Mouse (Mus musculus) liver, embryonic 14.5 days (tissue): ENCODE results near the gene Omp. TPM values are rescaled to one million over a fixed set of nuclear protein-coding genes. Genes with fewer than 3 reads are reported as not detected.

Experiments
- ATAC-seq: fragments of 200-750 bp; cut with Nextera tagmentation; 2 replicates; pipeline ENCODE4 v1.8.0; 2017; ENCODE audit warnings: moderate number of reproducible peaks, mild to moderate bottlenecking, moderate library complexity; ENCODE audit not compliant: insufficient read depth
- DNase-seq, 3 experiments: peaks; one replicate each; pipeline ENCODE4 v3.0.0-alpha.2; 2012 to 2013; ENCODE audit warnings: low read depth in 3 of 3, low spot score in 3 of 3
- H3K27ac ChIP-seq: fragments of 300-500 bp; sonication (generic); 2 replicates; pipeline ENCODE4 v1.5.1; 2014; ENCODE audit warnings: moderate library complexity, mild to moderate bottlenecking, control low read depth, inconsistent platforms
- H3K27me3 ChIP-seq: fragments of 300-500 bp; sonication (generic); 2 replicates; pipeline ENCODE4 v1.6.1; 2014; ENCODE audit warnings: mild to moderate bottlenecking, low read length, moderate library complexity; ENCODE audit not compliant: control insufficient read depth, insufficient read depth
- H3K36me3 ChIP-seq: fragments of 300-500 bp; sonication (generic); replicated peaks from 2 replicates; pipeline ENCODE4 v1.6.1; 2014; ENCODE audit warnings: low read depth; ENCODE audit not compliant: control insufficient read depth, insufficient read depth
- H3K4me1 ChIP-seq, 2 experiments: fragments of 200-500 bp in 1 of 2; fragments of 300-500 bp in 1 of 2; sonication (generic) in 1 of 2; replicated peaks; 2 replicates each; pipeline ENCODE4 v1.6.1; 2012 to 2014; ENCODE audit warnings: antibody characterized with exemption in 1 of 2, inconsistent platforms in 1 of 2, low read length in 1 of 2; ENCODE audit not compliant: control insufficient read depth in 2 of 2, insufficient read depth in 2 of 2
- H3K4me2 ChIP-seq: fragments of 300-500 bp; sonication (generic); 2 replicates; pipeline ENCODE4 v1.6.1; 2014; ENCODE audit warnings: low read depth, mild to moderate bottlenecking, control low read depth, moderate library complexity
- H3K4me3 ChIP-seq, 2 experiments: fragments of 200-500 bp in 1 of 2; fragments of 300-500 bp in 1 of 2; sonication (generic) in 1 of 2; 2 replicates each; pipeline ENCODE4 v1.5.1; 2012 to 2014; ENCODE audit warnings: low read depth in 2 of 2, low read length in 2 of 2, mild to moderate bottlenecking in 2 of 2, control low read depth in 1 of 2, inconsistent platforms in 1 of 2, moderate library complexity in 1 of 2; ENCODE audit not compliant: insufficient read depth in 1 of 2
- H3K9ac ChIP-seq: fragments of 300-500 bp; sonication (generic); replicated peaks from 2 replicates; pipeline ENCODE4 v1.6.1; 2014; ENCODE audit warnings: mild to moderate bottlenecking, control low read depth, moderate library complexity
- H3K9me3 ChIP-seq: fragments of 300-500 bp; sonication (generic); 2 replicates; pipeline ENCODE4 v1.6.1; 2016; ENCODE audit warnings: low read length, mixed read lengths; ENCODE audit not compliant: control insufficient read depth
- CTCF ChIP-seq: IDR thresholded peaks from 2 replicates; pipeline ENCODE4 v1.5.1; 2016; ENCODE audit warnings: antibody characterized with exemption, low read depth, control low read depth
- EP300 ChIP-seq: IDR thresholded peaks from 2 replicates; pipeline ENCODE4 v1.6.1; 2016; ENCODE audit warnings: antibody characterized with exemption, low read depth
- WGBS: fragments of 180-500 bp; shearing (Covaris S2); extraction: QIAGEN DNeasy Blood & Tissue Kit; methylation state at CpG from one replicate; pipeline ENCODE4 v1.1.7; 2014; ENCODE audit not compliant: insufficient replicate concordance; 5-methylcytosine and 5-hydroxymethylcytosine counted together
- polyA plus RNA-seq, 2 experiments: library from polyadenylated mRNA; depleted of rRNA in 1 of 2; stranded (reverse) in 1 of 2; unstranded in 1 of 2; fragments of >200 nt; fragmentation: Nextera tagmentation in 1 of 2; extraction: Ambion mirVana in 1 of 2; gene quantifications; 2 replicates each; pipeline versions ENCODE4 v1.2.1 to v1.2.3; 2012 to 2014

Omp gene
- polyA plus RNA-seq, 2 experiments, result 0.44 to 0.61 TPM

GRCm38 (mm10) chr7:98117012-98117660, 28.2 kb downstream of the Omp start:
- Histone ChIP-seq H3K27ac (no peak overlapping the region), H3K4me3 (no peak overlapping the region), H3K9me3 (no peaks in the 10 kb centered on the region), H3K4me1 (peaks cover 0 to 7% of the 10 kb centered on the region in 2 experiments; a peak in 2 of 4 replicates), H3K4me2 (no peak overlapping the region), H3K9ac (no peak overlapping the region), H3K36me3 (no peaks in the 10 kb centered on the region), H3K27me3 (peaks cover 3% of the 10 kb centered on the region; the same call in 1 of the 2 replicates)
- ATAC-seq (no peak), DNase-seq (no peak)
- TF ChIP-seq EP300 (no peak), CTCF (no peak)
- WGBS, result 35% methylated on average over 11 of the region's 11 CpGs

GRCm38 (mm10) chr7:98114656-98115055, 30.6 kb downstream of the Omp start:
- H3K27ac ChIP-seq, result no peak overlapping the region
- H3K4me3 ChIP-seq, result no peak overlapping the region
- H3K36me3 ChIP-seq, result no peaks in the 10 kb centered on the region
- WGBS, result 44% methylated on average over 6 of the region's 6 CpGs
- H3K4me2 ChIP-seq, result no peak overlapping the region
- peaks cover 0 to 3% of the 10 kb centered on the region in 2 experiments; a peak in 1 of 4 replicates for H3K4me1 ChIP-seq
- H3K9me3 ChIP-seq, result no peaks in the 10 kb centered on the region
- no peak for DNase-seq
- no peak for ATAC-seq
- H3K27me3 ChIP-seq, result peaks cover 12% of the 10 kb centered on the region
- H3K9ac ChIP-seq, result no peak overlapping the region
- TF ChIP-seq EP300 (no peak), CTCF (no peak)

- TF ChIP-seq EP300 (no peak), CTCF (no peak)
- Histone ChIP-seq H3K4me1 (peaks cover 0 to 3% of the 10 kb centered on the region in 2 experiments; a peak in 1 of 4 replicates), H3K9me3 (no peaks in the 10 kb centered on the region), H3K27ac (no peak overlapping the region), H3K36me3 (no peaks in the 10 kb centered on the region), H3K27me3 (peaks cover 12% of the 10 kb centered on the region), H3K4me2 (no peak overlapping the region), H3K4me3 (no peak overlapping the region), H3K9ac (no peak overlapping the region)
- no peak for DNase-seq
- ATAC-seq, result no peak
- 22% methylated on average over 25 of the region's 25 CpGs for WGBS
Observed at GRCm38 (mm10) chr7:98111233-98111632, 34.1 kb downstream of the Omp start.

GRCm38 (mm10) chr7:98109771-98110170, 35.5 kb downstream of the Omp start:
- Histone ChIP-seq H3K27ac (no peak overlapping the region), H3K4me2 (no peak overlapping the region), H3K4me3 (no peak overlapping the region), H3K36me3 (no peaks in the 10 kb centered on the region), H3K4me1 (peaks cover 0 to 3% of the 10 kb centered on the region in 2 experiments; a peak in 1 of 4 replicates), H3K9me3 (no peaks in the 10 kb centered on the region), H3K9ac (no peak overlapping the region), H3K27me3 (peaks cover 12% of the 10 kb centered on the region)
- 62% methylated on average over 4 of the region's 4 CpGs for WGBS
- DNase-seq (no peak), ATAC-seq (no peak)
- TF ChIP-seq EP300 (no peak), CTCF (no peak)

- DNase-seq (no peak), ATAC-seq (no peak)
- Histone ChIP-seq H3K27me3 (peaks cover 12% of the 10 kb centered on the region), H3K4me1 (peaks cover 0 to 3% of the 10 kb centered on the region in 2 experiments; a peak in 2 of 4 replicates), H3K9ac (no peak overlapping the region), H3K27ac (no peak overlapping the region), H3K36me3 (no peaks in the 10 kb centered on the region), H3K9me3 (no peaks in the 10 kb centered on the region), H3K4me2 (no peak overlapping the region), H3K4me3 (no peak overlapping the region)
- TF ChIP-seq CTCF (no peak), EP300 (no peak)
- WGBS, result 68% methylated on average over 16 of the region's 16 CpGs
Observed at GRCm38 (mm10) chr7:98108636-98109430, 36.5 kb downstream of the Omp start.
